Mouse (Mus musculus) frontal cortex, postnatal 14 days (tissue): ENCODE data around the gene Lrig1.

ENCODE experiments used
- DNase-seq, 2 experiments: peaks; one replicate each; pipeline ENCODE4 v3.0.0; 2022; ENCODE audit warnings: low spot score in 2 of 2

The Lrig1 gene

DNA sequence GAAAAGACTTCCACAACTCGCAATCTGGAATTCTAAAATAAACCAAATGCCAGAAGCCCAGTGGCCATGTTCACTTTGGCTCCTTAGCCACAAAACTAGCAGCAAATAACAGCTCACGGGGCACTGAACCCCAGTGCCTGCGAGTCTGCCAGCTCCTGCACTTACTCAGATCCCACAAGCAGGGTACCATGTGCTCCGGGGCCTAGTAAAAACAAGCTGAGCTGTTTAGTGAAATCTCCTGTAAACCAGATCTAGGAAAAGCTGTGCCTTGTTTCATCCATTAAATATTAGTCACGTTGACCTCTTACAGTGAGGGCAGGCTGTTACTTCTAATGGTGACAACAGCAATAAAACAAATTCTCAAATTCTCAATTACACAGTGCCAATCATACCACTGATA lies 81.3 kb downstream of the Lrig1 start:
- DNase-seq = no peak

GRCm38 (mm10) chr6:94615936-94616335 lies 84.0 kb downstream of the Lrig1 start:
- DNase-seq = no peak

DNA sequence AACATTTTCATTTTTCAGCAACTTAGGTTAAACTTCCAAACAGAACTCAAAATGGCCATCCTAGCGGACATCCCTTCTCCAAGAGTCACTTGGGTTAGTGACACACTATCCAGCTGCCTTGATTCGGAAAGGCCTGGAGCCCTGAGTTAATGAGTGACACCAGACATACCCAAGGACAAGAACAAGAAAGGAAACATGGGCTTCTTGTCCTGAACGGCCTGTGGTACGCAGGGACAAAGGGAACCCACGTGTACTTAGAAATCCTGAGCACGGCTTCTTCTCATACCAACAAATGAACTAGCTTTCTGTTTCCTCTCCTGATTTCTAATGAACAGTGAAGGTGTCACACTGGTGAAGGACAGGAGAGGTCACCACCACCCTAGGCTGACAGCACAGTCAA lies 85.6 kb downstream of the Lrig1 start:
- DNase-seq = no peak

- no peak for DNase-seq
Observed at GRCm38 (mm10) chr6:94613235-94613895, 86.6 kb downstream of the Lrig1 start.

GRCm38 (mm10) chr6:94604546-94604945 lies 95.4 kb downstream of the Lrig1 start:
- DNase-seq = no peak

- DNase-seq = no peak
Observed at GRCm38 (mm10) chr6:94604072-94604471, 95.9 kb downstream of the Lrig1 start.

DNA sequence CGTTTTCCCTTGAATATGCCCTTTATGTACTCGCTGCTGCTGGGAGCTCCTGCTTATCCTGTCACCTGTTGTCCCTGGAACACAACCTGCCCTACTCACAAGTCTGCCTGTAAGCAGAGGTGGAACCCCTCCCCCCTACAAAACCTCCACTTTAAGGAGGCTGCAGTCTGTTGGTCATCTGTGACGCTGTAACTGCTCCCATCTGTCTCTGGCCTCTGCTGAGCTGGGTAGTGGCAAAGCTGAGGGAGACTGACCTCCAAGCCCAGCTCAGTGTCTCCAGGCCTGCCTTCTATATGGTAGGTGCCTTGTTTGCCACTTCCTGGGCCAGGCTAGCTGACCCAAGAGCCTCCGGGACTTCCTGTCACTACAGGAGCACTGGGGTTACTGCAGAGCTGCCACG lies 98.1 kb downstream of the Lrig1 start:
- DNase-seq = no peak

GRCm38 (mm10) chr6:94601101-94601500 lies 98.9 kb downstream of the Lrig1 start:
- DNase-seq = no peak

- no peak for DNase-seq
Observed at GRCm38 (mm10) chr6:94599016-94599415, 100.9 kb downstream of the Lrig1 start.

DNA sequence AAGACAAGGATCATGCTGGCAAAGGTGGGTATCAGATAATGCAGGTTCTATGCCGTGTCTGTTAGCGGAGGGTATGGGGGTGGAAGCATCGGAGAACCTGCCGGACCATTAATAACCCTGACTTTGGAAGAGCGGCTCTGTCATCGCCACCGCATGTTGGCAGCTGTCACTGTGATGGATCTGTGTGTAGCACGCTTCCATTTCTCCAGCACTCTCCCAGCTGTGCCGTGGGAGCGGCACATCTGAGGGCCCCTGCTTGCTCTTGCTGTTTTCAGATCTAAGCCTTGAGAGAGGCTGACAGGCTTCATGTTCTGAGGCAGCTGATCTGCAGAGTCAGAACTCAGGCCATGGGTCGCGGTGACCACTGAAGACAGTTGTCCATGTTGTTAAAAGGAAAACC lies 101.5 kb downstream of the Lrig1 start:
- no peak for DNase-seq

- DNase-seq = no peak
Observed at GRCm38 (mm10) chr6:94596761-94597485, 103.0 kb downstream of the Lrig1 start.

GRCm38 (mm10) chr6:94596051-94596760 lies 103.8 kb downstream of the Lrig1 start:
- no peak for DNase-seq

- peak in 1 of 2 experiments; percentile 3 for DNase-seq
Observed at GRCm38 (mm10) chr6:94595206-94595605, 104.8 kb downstream of the Lrig1 start.

- no peak for DNase-seq
Observed at GRCm38 (mm10) chr6:94594711-94595110, 105.2 kb downstream of the Lrig1 start.

DNA sequence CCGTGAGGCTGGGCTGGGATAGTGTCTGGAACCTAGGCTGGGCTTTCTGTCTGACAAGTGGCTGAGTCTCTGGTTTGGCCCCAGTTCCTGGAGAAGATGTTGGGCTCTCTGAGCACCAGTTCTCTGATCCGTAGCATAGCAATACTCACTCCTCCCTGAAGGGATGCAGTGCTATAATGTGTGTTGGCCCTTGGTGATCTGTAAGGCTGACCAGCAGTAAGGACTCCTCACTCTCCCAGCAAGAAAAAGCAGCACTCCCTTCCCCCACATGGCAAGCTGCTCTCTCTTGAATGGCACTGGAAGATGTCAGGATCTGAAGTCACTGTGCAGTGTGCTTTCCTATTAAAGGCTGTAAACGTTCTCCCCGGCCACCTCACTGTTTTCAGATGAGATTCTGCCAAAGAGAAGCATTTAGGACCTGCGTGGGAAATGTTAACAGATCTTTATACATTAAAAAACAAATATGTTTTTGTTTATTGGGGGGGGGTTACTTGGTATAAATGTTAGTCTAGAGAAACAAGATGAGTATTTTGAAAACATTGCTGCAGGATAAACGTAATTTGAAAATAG lies 105.8 kb downstream of the Lrig1 start:
- DNase-seq = no peak

DNA sequence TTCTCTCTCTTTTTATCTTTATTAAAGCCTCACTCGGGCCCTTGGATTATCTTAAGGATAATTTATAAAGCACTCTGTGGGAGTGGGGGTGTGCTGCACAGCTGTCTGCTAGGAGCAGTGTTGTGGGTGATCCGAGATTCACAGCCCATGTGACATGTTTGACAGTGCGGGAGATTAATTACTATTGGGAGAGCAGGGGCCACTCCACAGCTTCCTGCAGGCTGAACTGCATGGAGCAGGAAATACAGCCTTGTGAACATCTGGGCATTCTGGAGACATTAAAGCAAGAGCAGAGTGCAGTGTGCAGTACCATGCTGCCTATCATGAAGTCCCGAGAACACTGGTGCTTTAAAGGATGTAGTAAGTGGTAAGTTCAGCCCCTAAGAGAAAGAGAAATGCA lies 107.2 kb downstream of the Lrig1 start:
- DNase-seq = peak in 1 of 2 experiments; percentile 3

DNA sequence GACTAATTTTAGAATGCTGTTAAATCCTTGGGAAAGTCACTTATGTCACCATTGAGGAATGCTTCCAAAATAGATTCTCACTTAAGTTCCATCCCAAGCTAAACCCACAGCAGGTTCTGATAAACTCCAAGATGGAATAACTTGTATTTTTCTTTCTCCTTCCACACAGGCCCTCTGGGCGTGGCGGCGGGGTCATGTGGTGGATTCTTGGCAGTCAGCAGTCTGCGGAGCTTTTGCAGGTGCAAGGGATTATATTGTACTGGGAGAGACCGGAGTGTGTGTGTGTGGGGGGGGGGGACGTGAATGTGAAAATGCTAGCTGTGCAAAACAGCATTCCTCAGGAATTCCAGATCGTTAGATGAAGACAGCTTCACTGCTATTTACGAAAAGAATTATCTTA lies 107.7 kb downstream of the Lrig1 start:
- peak in 1 of 2 experiments; percentile 6 for DNase-seq

DNA sequence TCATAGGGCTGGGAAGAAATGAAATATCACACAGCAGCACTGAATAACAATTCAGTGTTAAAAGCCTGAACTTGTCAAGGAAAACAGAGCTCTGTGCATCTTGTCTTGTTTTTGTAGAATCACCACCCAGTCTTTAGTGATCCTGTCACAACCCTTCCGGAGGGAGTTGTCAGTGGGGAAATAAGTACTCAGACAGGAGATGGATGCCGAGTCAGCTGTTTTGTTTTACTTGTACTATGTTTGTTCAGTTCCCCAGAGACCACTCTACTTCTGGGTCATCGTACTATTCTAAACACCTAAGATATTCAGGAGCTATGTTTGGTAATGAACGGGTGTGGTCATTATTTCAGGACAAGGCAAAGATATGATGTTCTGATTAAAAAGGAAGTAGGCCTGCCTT lies 111.6 kb downstream of the Lrig1 start:
- DNase-seq = no peak

GRCm38 (mm10) chr6:94584976-94585375 lies 115.0 kb downstream of the Lrig1 start:
- DNase-seq = no peak

DNA sequence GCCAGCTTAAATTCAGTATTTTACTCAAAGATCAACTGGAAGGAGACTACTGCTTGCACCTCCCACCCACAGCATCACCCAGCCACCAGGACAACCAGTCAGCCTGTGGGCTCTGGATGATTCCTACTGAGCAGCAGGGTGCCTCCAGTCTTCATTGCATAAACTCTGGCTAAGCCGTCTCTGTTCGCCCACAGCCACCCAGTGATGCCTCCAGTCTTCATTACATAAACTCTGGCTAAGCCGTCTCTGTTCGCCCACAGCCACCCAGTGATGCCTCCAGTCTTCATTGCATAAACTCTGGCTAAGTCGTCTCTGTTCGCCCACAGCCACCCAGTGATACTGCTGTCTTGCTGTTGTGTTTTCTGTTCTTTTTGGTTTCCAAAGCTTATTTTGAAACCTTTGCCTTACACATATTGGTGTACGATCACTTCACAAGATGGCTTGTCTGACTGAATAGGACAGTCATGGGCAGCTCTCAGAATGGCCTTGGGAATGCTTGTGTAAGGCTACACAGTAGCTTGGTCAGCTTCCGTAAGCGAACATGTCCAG lies 115.7 kb downstream of the Lrig1 start:
- DNase-seq = no peak

- DNase-seq = no peak
Observed at GRCm38 (mm10) chr6:94582055-94582454, 117.9 kb downstream of the Lrig1 start.

DNA sequence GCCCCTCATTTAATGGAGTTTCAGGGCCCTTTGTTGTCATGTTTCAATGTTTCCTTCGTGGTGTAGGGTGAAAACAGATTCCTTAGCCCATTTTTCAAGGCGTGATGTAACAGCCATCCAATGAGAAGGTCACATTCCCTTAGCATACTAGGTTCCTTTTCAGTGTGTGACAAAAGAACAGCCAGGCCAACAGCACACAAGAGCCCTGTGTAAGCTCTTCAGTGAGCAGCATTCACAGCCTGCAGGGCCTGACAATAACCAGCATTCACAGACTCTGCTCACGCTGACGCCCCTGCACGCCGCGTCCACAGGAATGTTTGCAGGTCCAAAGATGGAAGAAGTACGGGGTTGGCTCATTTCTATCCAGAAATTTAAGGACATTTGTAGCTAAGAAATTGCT lies 122.0 kb downstream of the Lrig1 start:
- no peak for DNase-seq
